In genomic region chr17:29431553-29432297, GRCm38 (mm10) we compare ENCODE assay signal across 10 mouse cellular contexts. TPM values are rescaled to one million over a fixed set of nuclear protein-coding genes. Genes with fewer than 3 reads are reported as not detected.
DNase-seq lines count a peak whose midpoint lies in the region; ATAC-seq lines count a peak whose summit lies in the region.
"Had no signal": no experiment of that assay in that cellular context is flagged by ENCODE, and none has a peak within 500 bp of the region (broad histone marks: within the 10 kb centered on the region; RNA-seq: fewer than 3 reads in every experiment).

No protein-coding gene starts in this region.

- peak overlapping the region; percentile 89 for H3K27ac ChIP-seq in heart, embryonic 10.5 days
- H3K27ac ChIP-seq in liver, embryonic 16.5 days (ENCODE audit: low read length): peak overlapping the region; percentile 4; the same call in 1 of the 2 replicates
- H3K27ac ChIP-seq in forebrain, embryonic 16.5 days (ENCODE audit: low read length): no peak overlapping the region
- H3K27ac ChIP-seq: lung, embryonic 15.5 days had no signal

- peaks cover 69% of the 10 kb centered on the region for H3K4me1 ChIP-seq in heart, embryonic 10.5 days
- H3K4me1 ChIP-seq in liver, embryonic 16.5 days (ENCODE audit: control insufficient read depth, low read depth, low read length): peaks cover 61% of the 10 kb centered on the region
- H3K4me1 ChIP-seq in forebrain, embryonic 16.5 days (replicated peaks; ENCODE audit: control insufficient read depth, insufficient read depth, low read length): peaks cover under 1% of the 10 kb centered on the region; the same call in 1 of the 2 replicates

- no peaks in the 10 kb centered on the region for H3K36me3 ChIP-seq in heart, embryonic 10.5 days
- H3K36me3 ChIP-seq in liver, embryonic 16.5 days (ENCODE audit: control insufficient read depth, insufficient read depth): no peaks in the 10 kb centered on the region
- no peaks in the 10 kb centered on the region for H3K36me3 ChIP-seq in forebrain, embryonic 16.5 days (ENCODE audit: control insufficient read depth, insufficient read depth)
- H3K36me3 ChIP-seq: lung, embryonic 15.5 days had no signal

- no peak overlapping the region for H3K4me3 ChIP-seq in heart, embryonic 10.5 days
- no peak overlapping the region for H3K4me3 ChIP-seq in liver, embryonic 16.5 days (ENCODE audit: low read depth, low read length)
- no peak overlapping the region for H3K4me3 ChIP-seq in forebrain, embryonic 16.5 days (replicated peaks; ENCODE audit: low read length)
- H3K4me3 ChIP-seq: erythroblast, embryonic 14.5 days; lung, embryonic 15.5 days had no signal

- 62% methylated on average over 8 of the region's 8 CpGs for WGBS in heart, embryonic 10.5 days
- WGBS in liver, embryonic 16.5 days (ENCODE audit: insufficient replicate concordance): 37% methylated on average over 8 of the region's 8 CpGs
- WGBS in forebrain, embryonic 16.5 days: 73% methylated on average over 8 of the region's 8 CpGs

- ATAC-seq in liver, embryonic 16.5 days (ENCODE audit: low read depth): no peak
- no peak for ATAC-seq in forebrain, embryonic 16.5 days

- peak; percentile 16 for DNase-seq in thymus, postnatal 14 days
- DNase-seq in thymus, adult 18-20 months: no peak
- no peak for DNase-seq in heart, embryonic 10.5 days (ENCODE audit: low spot score)
- DNase-seq in layer of hippocampus, postnatal 14 days (ENCODE audit: low spot score in 2 of 2): no peak
- DNase-seq in urinary bladder, adult 18-20 months (ENCODE audit: low spot score in 2 of 2): no peak
- DNase-seq: adrenal gland, postnatal 14 days had no signal

- H3K9me3 ChIP-seq in heart, embryonic 10.5 days: no peaks in the 10 kb centered on the region
- no peaks in the 10 kb centered on the region for H3K9me3 ChIP-seq in liver, embryonic 16.5 days (replicated peaks; ENCODE audit: control insufficient read depth, low read length)
- no peaks in the 10 kb centered on the region for H3K9me3 ChIP-seq in forebrain, embryonic 16.5 days (ENCODE audit: control insufficient read depth, low read length)
- H3K9me3 ChIP-seq: lung, embryonic 15.5 days had no signal

- H3K9ac ChIP-seq in liver, embryonic 16.5 days (ENCODE audit: low read depth, low read length): no peak overlapping the region
- no peak overlapping the region for H3K9ac ChIP-seq in forebrain, embryonic 16.5 days (replicated peaks; ENCODE audit: low read depth, low read length)
- H3K9ac ChIP-seq: lung, embryonic 15.5 days had no signal

- no peaks in the 10 kb centered on the region for H3K27me3 ChIP-seq in heart, embryonic 10.5 days (ENCODE audit: insufficient read depth, poor library complexity, severe bottlenecking)
- peaks cover 6% of the 10 kb centered on the region for H3K27me3 ChIP-seq in liver, embryonic 16.5 days (ENCODE audit: control insufficient read depth, insufficient read depth, low read depth, low read length)
- no peaks in the 10 kb centered on the region for H3K27me3 ChIP-seq in forebrain, embryonic 16.5 days (replicated peaks; ENCODE audit: control insufficient read depth, insufficient read depth, low read length)
- H3K27me3 ChIP-seq: lung, embryonic 15.5 days had no signal

- H3K4me2 ChIP-seq in liver, embryonic 16.5 days (ENCODE audit: low read depth, low read length): no peak overlapping the region
- no peak overlapping the region for H3K4me2 ChIP-seq in forebrain, embryonic 16.5 days (ENCODE audit: low read length)
- H3K4me2 ChIP-seq: lung, embryonic 15.5 days had no signal

RNA-seq across cellular contexts. Expression of gene Pim1, which starts 58.8 kb away (rescaled TPM):
- 28.7 and 31.4 TPM in 2 replicates for polyA plus RNA-seq in heart, embryonic 10.5 days (2016; fragmentation: Nextera tagmentation; extraction: Ambion mirVana)
- polyA plus RNA-seq in liver, embryonic 16.5 days (2015; fragmentation: Nextera tagmentation; extraction: Ambion mirVana): 74.7 and 80.0 TPM in 2 replicates
- 1 to 10 TPM; 3.1 to 6.0 TPM for total RNA-seq in layer of hippocampus, postnatal 14 days (2021)
- polyA plus RNA-seq in forebrain, embryonic 16.5 days (2015; fragmentation: Nextera tagmentation; extraction: Ambion mirVana): 11.4 and 11.8 TPM in 2 replicates
